Mouse (Mus musculus) small intestine, adult 2 months (tissue): ENCODE measurements around the gene Podxl2. TPM values are rescaled to one million over a fixed set of nuclear protein-coding genes. Genes with fewer than 3 reads are reported as not detected.
A peak's percentile ranks its signal among the peaks of the same experiment; 100 is the strongest.

Experiments
- H3K27ac ChIP-seq: fragments of 200-500 bp; 2 replicates; pipeline ENCODE4 v1.5.1; 2012; ENCODE audit warnings: low read depth, low read length, control low read depth, inconsistent platforms; ENCODE audit not compliant: insufficient read depth
- H3K27me3 ChIP-seq: fragments of 200-500 bp; 2 replicates; pipeline ENCODE4 v1.6.1; 2012; ENCODE audit warnings: mild to moderate bottlenecking, moderate library complexity, low read length, inconsistent platforms; ENCODE audit not compliant: control insufficient read depth, insufficient read depth
- H3K36me3 ChIP-seq: fragments of 200-500 bp; 2 replicates; pipeline ENCODE4 v1.6.1; 2012; ENCODE audit warnings: mild to moderate bottlenecking, low read length, control low read depth, inconsistent platforms; ENCODE audit not compliant: control insufficient read depth, insufficient read depth
- H3K4me1 ChIP-seq: fragments of 200-500 bp; 2 replicates; pipeline ENCODE4 v1.6.1; 2012; ENCODE audit warnings: low read length, inconsistent platforms, mixed read lengths; ENCODE audit not compliant: control insufficient read depth, insufficient read depth, insufficient read length
- H3K4me3 ChIP-seq: fragments of 200-500 bp; 2 replicates; pipeline ENCODE4 v1.5.1; 2012; ENCODE audit warnings: low read depth, mild to moderate bottlenecking, control low read depth, inconsistent platforms, low read length, moderate library complexity
- CTCF ChIP-seq: fragments of 200-500 bp; IDR thresholded peaks from 2 replicates; pipeline ENCODE4 v1.5.1; 2012; ENCODE audit warnings: low read depth, mild to moderate bottlenecking, control low read depth, inconsistent platforms, low read length, moderate library complexity, mixed read lengths; ENCODE audit not compliant: insufficient replicate concordance, insufficient read length; ENCODE audit errors: extremely low read depth
- POLR2A ChIP-seq: fragments of 200-500 bp; IDR thresholded peaks from 2 replicates; pipeline ENCODE4 v1.6.1; 2012; ENCODE audit warnings: low read depth, mild to moderate bottlenecking, control low read depth, inconsistent platforms, low read length, moderate library complexity
- WGBS: fragments of 180-500 bp; shearing (Covaris S2); methylation state at CpG from one replicate; pipeline ENCODE4 v1.1.7; 2018; 5-methylcytosine and 5-hydroxymethylcytosine counted together
- polyA plus RNA-seq: library from polyadenylated mRNA; depleted of rRNA; stranded (reverse); fragments of >200 nt; gene quantifications from 2 replicates; pipeline ENCODE4 v1.2.3, GENCODE M21; 2012

Podxl2 gene
- polyA plus RNA-seq, 1 experiment: 22.1 TPM

DNA sequence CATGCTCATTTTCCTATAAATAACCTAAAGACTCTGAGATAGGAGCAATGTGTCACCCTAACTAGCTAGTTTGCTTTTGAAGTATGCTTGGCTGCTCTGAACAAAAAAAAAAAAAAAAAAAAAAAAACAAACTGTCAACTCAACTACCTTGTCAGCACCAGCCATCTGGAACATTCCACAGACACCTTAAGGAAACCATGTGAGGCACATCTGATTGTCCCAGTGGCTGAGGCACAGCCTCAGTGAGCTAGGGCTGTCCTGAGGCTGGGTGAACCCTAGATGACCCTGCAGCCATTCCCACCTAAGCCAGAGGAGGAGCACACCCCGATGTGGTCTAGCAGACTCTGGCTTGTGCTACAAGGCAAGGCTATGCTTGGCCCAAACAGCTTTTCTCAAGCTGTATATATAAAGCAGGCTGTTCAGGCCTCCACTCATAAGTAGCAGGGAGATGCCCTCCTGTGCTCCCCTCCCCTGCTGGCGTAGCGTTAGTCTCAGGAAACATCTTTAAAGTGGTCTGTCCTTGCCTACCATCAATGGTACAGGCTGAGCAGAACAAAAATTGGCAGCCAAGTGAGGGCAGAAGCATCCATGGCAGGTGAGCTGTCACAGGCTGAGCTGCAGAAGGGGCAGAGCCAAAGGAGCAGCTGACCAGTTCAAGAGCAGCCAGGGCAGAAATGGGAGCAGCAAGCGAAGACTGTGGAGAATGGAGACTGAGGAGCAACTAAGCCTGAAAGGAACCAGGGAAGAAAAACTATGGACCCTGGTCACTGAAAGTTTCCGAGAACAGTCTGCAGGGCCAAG lies 41.3 kb downstream of the Podxl2 start:
- no peak overlapping the region for H3K4me3 ChIP-seq
- no peaks in the 10 kb centered on the region for H3K27me3 ChIP-seq
- H3K4me1 ChIP-seq: no peaks in the 10 kb centered on the region
- 78% methylated on average over 5 of the region's 5 CpGs for WGBS
- H3K27ac ChIP-seq: no peak overlapping the region
- peaks cover 25% of the 10 kb centered on the region for H3K36me3 ChIP-seq
- TF ChIP-seq CTCF: no peak
- TF ChIP-seq POLR2A: no peak

DNA sequence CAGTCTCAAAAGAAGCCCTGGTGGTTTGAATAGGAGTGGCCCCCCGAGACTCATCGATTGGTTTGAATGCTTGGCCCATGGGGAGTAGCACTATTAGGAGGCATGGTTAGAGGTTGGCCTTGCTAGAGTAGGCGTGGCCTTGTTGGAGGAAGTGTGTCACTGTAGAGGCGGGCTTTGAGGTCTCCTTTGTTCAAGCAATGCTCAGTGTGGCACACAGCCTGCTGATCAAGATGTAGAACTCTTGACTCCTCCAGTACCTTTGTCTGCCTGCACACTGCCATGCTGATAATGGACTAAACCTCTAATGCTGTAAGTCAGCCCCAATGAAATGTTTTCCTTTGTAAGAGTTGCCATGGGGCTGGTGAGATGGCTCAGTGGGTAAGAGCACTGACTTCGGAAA lies 42.2 kb downstream of the Podxl2 start:
- H3K4me1 ChIP-seq: no peaks in the 10 kb centered on the region
- H3K36me3 ChIP-seq: peaks cover 17% of the 10 kb centered on the region
- H3K27me3 ChIP-seq: no peaks in the 10 kb centered on the region
- 77% methylated on average over 5 of the region's 5 CpGs for WGBS
- H3K4me3 ChIP-seq: no peak overlapping the region
- no peak overlapping the region for H3K27ac ChIP-seq
- no peak for TF ChIP-seq POLR2A
- TF ChIP-seq CTCF: no peak

- WGBS: 21% methylated on average over 8 of the region's 8 CpGs
- Histone ChIP-seq H3K4me1 (no peaks in the 10 kb centered on the region), H3K27ac (no peak overlapping the region), H3K36me3 (peaks cover 8% of the 10 kb centered on the region), H3K4me3 (no peak overlapping the region), H3K27me3 (no peaks in the 10 kb centered on the region)
- peak; percentile 48; the same call in 1 of the 2 replicates for TF ChIP-seq CTCF
- TF ChIP-seq POLR2A: no peak
Observed at GRCm38 (mm10) chr6:88831456-88831855, 43.4 kb downstream of the Podxl2 start.

DNA sequence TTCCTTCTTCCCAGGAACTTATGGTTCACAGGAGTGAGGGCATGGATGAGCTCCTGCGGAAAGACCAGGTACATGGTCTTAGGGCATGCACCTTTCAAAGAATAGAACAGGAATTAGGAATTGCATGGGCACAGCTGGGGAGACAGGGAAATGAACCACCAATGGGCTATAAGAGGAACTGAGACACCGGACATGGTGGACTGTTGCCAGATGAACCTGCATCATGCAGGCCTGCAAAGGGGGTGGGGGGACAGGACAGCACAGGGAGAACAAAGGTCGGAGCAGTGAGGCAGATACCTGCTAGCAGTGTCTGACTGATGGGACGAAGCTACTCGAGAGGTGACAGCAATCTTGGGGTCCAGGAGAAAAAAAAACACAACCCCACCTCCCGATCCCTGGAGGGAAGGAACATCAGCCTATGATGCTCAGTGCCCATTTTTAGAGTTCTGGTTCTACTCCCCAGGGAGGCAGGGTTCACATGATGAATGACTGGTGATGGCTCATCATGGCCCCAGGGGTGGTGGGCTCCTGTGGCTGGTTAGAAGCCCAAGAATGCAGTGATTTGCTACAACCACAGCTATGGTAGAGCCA lies 44.6 kb downstream of the Podxl2 start:
- Histone ChIP-seq H3K27ac (no peak overlapping the region), H3K27me3 (no peaks in the 10 kb centered on the region), H3K4me3 (no peak overlapping the region), H3K4me1 (no peaks in the 10 kb centered on the region), H3K36me3 (no peaks in the 10 kb centered on the region)
- WGBS: 78% methylated on average over 6 of the region's 6 CpGs
- TF ChIP-seq CTCF (no peak), POLR2A (no peak)

DNA sequence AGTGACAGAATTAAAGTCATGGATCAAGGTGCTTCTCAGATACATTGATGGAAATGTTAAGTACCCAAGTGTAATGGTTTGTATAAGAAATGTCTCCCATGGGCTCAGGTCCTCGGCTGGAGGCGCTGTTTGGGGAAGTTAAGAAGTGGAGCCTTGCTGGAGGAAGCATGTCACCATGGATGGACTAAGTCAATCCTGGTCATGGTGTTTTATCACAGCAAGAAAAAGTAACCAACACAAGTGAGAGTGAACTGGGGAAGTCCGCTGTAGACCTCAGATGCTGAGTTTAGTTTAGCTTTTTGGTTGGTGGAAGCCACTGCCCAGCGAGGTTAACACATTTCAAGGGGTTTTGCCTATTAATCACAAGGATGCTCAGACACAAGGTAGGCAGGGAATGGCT lies 45.3 kb downstream of the Podxl2 start:
- H3K4me1 ChIP-seq: no peaks in the 10 kb centered on the region
- H3K27me3 ChIP-seq: no peaks in the 10 kb centered on the region
- TF ChIP-seq POLR2A (no peak), CTCF (no peak)
- H3K36me3 ChIP-seq: no peaks in the 10 kb centered on the region
- no peak overlapping the region for H3K4me3 ChIP-seq
- no peak overlapping the region for H3K27ac ChIP-seq
- WGBS: 84% methylated on average over 4 of the region's 4 CpGs

GRCm38 (mm10) chr6:88828206-88829009 lies 46.4 kb downstream of the Podxl2 start:
- Histone ChIP-seq H3K27me3 (no peaks in the 10 kb centered on the region), H3K36me3 (no peaks in the 10 kb centered on the region), H3K4me1 (no peaks in the 10 kb centered on the region), H3K27ac (no peak overlapping the region), H3K4me3 (no peak overlapping the region)
- TF ChIP-seq POLR2A (no peak), CTCF (no peak)
- 59% methylated on average over 15 of the region's 15 CpGs for WGBS

DNA sequence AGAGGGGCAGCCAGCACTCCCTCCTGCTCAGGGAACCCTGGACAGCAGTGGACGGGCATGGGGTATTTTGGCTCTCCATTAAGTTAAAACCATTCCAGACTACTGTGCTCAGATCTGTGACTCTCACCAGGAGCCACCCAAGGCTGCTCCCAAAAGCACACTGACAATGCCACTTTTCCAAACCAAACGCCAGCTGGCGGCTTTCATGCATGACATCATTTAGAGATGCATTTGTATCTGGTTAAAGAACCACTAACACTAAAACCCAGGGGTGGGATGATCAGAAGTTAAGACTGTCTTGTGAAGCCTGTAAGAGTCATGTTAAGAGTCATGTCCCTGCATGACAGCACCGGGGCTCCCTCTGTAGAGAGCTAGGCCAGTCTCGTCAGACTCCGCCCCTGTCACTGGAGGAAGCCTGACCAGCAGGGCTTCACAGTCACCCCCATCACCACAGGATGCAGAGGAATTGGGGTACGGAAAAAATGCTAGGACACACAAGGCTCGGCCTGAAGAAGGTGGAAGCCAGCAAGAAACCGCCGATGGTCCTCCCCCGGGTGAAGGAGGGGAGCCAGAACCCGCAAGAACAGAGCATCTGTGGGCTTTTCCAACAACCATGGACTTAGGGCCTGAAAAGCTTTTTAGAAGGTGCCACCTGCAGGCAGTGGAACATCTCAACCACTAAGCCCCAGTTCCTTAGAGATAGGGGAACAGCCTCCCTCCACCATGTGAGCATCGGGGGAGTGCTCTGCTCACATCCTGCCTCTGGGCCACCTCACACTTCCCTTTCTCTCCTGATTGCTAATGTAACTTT lies 47.2 kb downstream of the Podxl2 start:
- Histone ChIP-seq H3K4me1 (no peaks in the 10 kb centered on the region), H3K4me3 (no peak overlapping the region), H3K36me3 (no peaks in the 10 kb centered on the region), H3K27me3 (no peaks in the 10 kb centered on the region), H3K27ac (no peak overlapping the region)
- TF ChIP-seq CTCF (no peak), POLR2A (no peak)
- WGBS: 80% methylated on average over 13 of the region's 13 CpGs
